Mouse (Mus musculus) forebrain, embryonic 14.5 days (tissue): ENCODE data around the gene Rapgef4. TPM values are rescaled to one million over a fixed set of nuclear protein-coding genes. Genes with fewer than 3 reads are reported as not detected.

Experiments used
- ATAC-seq: fragments of 200-750 bp; cut with Nextera tagmentation; 2 replicates; pipeline ENCODE4 v1.8.0; 2017; ENCODE audit warnings: mild to moderate bottlenecking, moderate library complexity
- DNase-seq: peaks from one replicate; pipeline ENCODE4 v3.0.0-alpha.2; 2015; ENCODE audit warnings: low spot score
- H3K27ac ChIP-seq: fragments of 300-500 bp; sonication (generic); 2 replicates; pipeline ENCODE4 v1.5.1; 2014; ENCODE audit warnings: low read depth, mild to moderate bottlenecking, control low read depth, low read length, moderate library complexity
- H3K27me3 ChIP-seq: fragments of 300-500 bp; sonication (generic); replicated peaks from 2 replicates; pipeline ENCODE4 v1.6.1; 2014; ENCODE audit warnings: low read length, control low read depth, mixed read lengths; ENCODE audit not compliant: control insufficient read depth, insufficient read depth
- H3K36me3 ChIP-seq: fragments of 300-500 bp; sonication (generic); 2 replicates; pipeline ENCODE4 v1.6.1; 2014; ENCODE audit warnings: low read length, control low read depth; ENCODE audit not compliant: control insufficient read depth, insufficient read depth
- H3K4me1 ChIP-seq: fragments of 300-500 bp; sonication (generic); 2 replicates; pipeline ENCODE4 v1.6.1; 2014; ENCODE audit warnings: antibody characterized with exemption, low read length, control low read depth; ENCODE audit not compliant: control insufficient read depth, insufficient read depth
- H3K4me2 ChIP-seq: fragments of 300-500 bp; sonication (generic); 2 replicates; pipeline ENCODE4 v1.6.1; 2014; ENCODE audit warnings: mild to moderate bottlenecking, control low read depth, low read length
- H3K4me3 ChIP-seq: fragments of 300-500 bp; sonication (generic); 2 replicates; pipeline ENCODE4 v1.5.1; 2014; ENCODE audit warnings: low read depth, low read length, control low read depth
- H3K9ac ChIP-seq: fragments of 300-500 bp; sonication (generic); 2 replicates; pipeline ENCODE4 v1.6.1; 2014; ENCODE audit warnings: mild to moderate bottlenecking, low read length, control low read depth, moderate library complexity
- H3K9me3 ChIP-seq: fragments of 300-500 bp; sonication (generic); replicated peaks from 2 replicates; pipeline ENCODE4 v1.6.1; 2016; ENCODE audit warnings: low read length, control low read depth, mixed read lengths; ENCODE audit not compliant: control insufficient read depth
- WGBS: fragments of 180-500 bp; shearing (Covaris S2); extraction: QIAGEN DNeasy Blood & Tissue Kit; methylation state at CpG from one replicate; pipeline ENCODE4 v1.1.7; 2014; 5-methylcytosine and 5-hydroxymethylcytosine counted together
- polyA plus RNA-seq: library from polyadenylated mRNA; unstranded; fragments of >200 nt; fragmentation: Nextera tagmentation; extraction: Ambion mirVana; gene quantifications from 2 replicates; pipeline ENCODE4 v1.2.1, GENCODE M21; 2014

The Rapgef4 gene
- polyA plus RNA-seq, 1 experiment from 2014 or later = 6.2 TPM

GRCm38 (mm10) chr2:72282733-72283132 is 301.7 kb downstream of the Rapgef4 start:
- H3K27me3 ChIP-seq = no peaks in the 10 kb centered on the region; the same call in 1 of the 2 replicates
- no peak overlapping the region for H3K4me3 ChIP-seq
- H3K9ac ChIP-seq = no peak overlapping the region
- H3K4me1 ChIP-seq = no peaks in the 10 kb centered on the region
- H3K36me3 ChIP-seq = no peaks in the 10 kb centered on the region
- 82% methylated on average over 4 of the region's 4 CpGs for WGBS
- H3K27ac ChIP-seq = no peak overlapping the region
- no peaks in the 10 kb centered on the region for H3K9me3 ChIP-seq
- ATAC-seq = no peak
- DNase-seq = no peak
- no peak overlapping the region for H3K4me2 ChIP-seq

DNA sequence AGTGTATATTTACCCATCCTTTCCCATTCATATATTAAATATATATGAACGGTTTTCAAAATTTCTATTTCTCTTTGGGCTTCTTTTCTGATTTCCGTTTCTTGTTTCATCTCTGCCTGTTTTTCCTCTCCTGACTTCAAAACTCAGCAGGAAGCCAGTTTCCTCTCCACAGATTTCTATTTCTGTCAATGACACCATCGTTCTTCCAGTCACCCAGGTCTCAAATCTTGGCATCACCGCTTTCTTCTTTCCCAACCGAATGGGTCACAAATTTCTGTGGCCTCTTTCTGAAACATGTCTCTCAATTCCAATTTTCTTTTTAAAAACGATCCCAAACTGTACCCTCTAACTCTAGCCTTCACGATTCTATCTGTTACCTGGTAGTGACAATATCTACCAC is 303.6 kb downstream of the Rapgef4 start:
- no peak overlapping the region for H3K9ac ChIP-seq
- ATAC-seq (no peak), DNase-seq (no peak)
- no peaks in the 10 kb centered on the region; the same call in 1 of the 2 replicates for H3K27me3 ChIP-seq
- H3K4me1 ChIP-seq = no peaks in the 10 kb centered on the region
- no peak overlapping the region for H3K4me2 ChIP-seq
- no peak overlapping the region for H3K27ac ChIP-seq
- no peaks in the 10 kb centered on the region for H3K9me3 ChIP-seq
- H3K36me3 ChIP-seq = no peaks in the 10 kb centered on the region
- WGBS = 80% methylated on average over 7 of the region's 7 CpGs
- no peak overlapping the region for H3K4me3 ChIP-seq

DNA sequence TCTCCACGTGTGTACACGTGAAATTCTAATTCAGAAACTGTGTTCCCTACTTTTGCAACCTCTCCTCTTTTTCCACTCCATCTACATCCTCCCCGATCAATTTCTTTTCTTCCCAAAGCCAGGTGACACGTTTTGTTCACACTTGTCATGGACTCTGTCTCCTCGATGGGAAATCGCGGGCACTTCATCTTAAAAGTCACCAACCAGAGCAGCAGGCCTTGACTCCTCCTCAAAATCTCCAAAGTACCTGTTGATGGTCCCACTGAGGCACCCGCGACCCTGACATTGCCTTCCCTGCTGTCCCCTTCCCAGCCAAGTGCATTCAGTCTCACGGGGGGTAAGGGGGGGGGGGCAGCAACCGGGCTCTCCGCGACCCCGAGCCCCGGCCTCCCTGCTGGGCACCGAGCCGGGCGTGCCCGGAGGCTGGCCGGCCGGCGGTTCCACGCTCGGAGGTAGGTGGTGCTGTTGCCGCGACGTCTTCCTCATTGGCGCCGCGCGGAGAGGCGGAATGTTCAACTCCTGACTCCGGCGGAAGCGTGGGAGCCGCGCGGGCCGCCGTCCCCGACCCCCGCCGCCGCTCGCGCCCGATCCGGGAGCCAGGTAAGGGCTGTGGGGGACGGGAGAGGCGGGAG is 304.3 kb downstream of the Rapgef4 start, which contains the start of gene Map3k20:
TSS of gene Map3k20 (plus strand) at position 382 of the 632 bp plus-strand sequence.
- DNase-seq (peak; percentile 70), ATAC-seq (peak; percentile 73)
- Histone ChIP-seq H3K4me2 (peak within 1 kb of the TSS; percentile 98), H3K9me3 (no peaks in the 10 kb centered on the region), H3K9ac (peak within 1 kb of the TSS; percentile 84), H3K27me3 (no peaks in the 10 kb centered on the region; the same call in 1 of the 2 replicates), H3K27ac (no peak within 1 kb of the TSS), H3K4me1 (no peaks in the 10 kb centered on the region), H3K4me3 (peak within 1 kb of the TSS; percentile 74), H3K36me3 (no peaks in the 10 kb centered on the region)
- WGBS = 2% methylated on average over 50 of the region's 50 CpGs

DNA sequence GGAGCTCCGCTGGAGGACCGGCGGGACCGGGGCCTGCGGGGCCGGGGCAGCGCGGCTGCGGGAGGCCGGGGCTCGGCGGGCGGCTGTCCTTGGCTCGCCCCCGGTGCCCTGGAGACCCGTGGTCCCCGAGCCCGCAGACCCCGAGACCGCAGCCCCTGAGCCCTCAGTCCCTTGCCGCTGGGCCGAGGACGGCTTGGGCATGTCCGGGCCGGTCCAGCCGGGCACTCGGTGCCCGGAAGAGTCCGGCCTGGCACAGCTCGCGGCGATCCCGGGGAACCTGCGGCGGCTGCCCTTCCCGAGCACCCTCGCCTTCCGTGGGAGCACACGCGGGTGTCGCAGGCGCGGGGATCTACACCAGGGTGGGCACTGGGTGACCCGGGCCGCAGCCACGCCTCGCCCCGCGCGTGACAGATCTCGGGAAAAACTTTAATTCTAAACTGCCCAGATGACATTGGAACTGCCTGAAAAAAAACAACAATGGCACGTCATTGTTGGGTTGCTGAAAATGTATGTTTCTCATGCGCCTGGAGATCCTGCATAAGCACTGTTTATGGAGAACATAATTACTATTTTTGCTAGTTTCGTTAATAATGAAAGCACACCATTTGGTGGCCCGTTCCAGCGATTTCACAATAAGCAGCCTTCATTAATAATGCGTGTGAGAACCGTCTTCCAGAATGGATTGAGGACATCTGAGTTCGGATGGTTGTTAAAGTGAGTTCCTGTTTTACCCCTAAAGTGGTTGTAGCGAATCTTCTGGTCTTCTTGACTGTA is 305.0 kb downstream of the Rapgef4 start:
- DNase-seq (peak; percentile 25), ATAC-seq (peak; percentile 69)
- Histone ChIP-seq H3K4me2 (peak overlapping the region; percentile 98), H3K9ac (peak overlapping the region; percentile 84), H3K36me3 (no peaks in the 10 kb centered on the region), H3K4me3 (peak overlapping the region; percentile 74), H3K4me1 (no peaks in the 10 kb centered on the region), H3K27ac (no peak overlapping the region), H3K27me3 (no peaks in the 10 kb centered on the region; the same call in 1 of the 2 replicates), H3K9me3 (no peaks in the 10 kb centered on the region)
- WGBS = 2% methylated on average over 53 of the region's 60 CpGs

GRCm38 (mm10) chr2:72287142-72287541 is 306.1 kb downstream of the Rapgef4 start:
- Histone ChIP-seq H3K4me3 (no peak overlapping the region), H3K4me1 (no peaks in the 10 kb centered on the region), H3K27ac (no peak overlapping the region), H3K36me3 (no peaks in the 10 kb centered on the region), H3K9ac (no peak overlapping the region), H3K9me3 (no peaks in the 10 kb centered on the region), H3K27me3 (no peaks in the 10 kb centered on the region; the same call in 1 of the 2 replicates), H3K4me2 (0 out of 2 replicates have a peak overlapping the region, but pooled peaks have one; percentile 5)
- ATAC-seq (no peak), DNase-seq (peak; percentile 25)
- WGBS = 63% methylated on average over 4 of the region's 4 CpGs

DNA sequence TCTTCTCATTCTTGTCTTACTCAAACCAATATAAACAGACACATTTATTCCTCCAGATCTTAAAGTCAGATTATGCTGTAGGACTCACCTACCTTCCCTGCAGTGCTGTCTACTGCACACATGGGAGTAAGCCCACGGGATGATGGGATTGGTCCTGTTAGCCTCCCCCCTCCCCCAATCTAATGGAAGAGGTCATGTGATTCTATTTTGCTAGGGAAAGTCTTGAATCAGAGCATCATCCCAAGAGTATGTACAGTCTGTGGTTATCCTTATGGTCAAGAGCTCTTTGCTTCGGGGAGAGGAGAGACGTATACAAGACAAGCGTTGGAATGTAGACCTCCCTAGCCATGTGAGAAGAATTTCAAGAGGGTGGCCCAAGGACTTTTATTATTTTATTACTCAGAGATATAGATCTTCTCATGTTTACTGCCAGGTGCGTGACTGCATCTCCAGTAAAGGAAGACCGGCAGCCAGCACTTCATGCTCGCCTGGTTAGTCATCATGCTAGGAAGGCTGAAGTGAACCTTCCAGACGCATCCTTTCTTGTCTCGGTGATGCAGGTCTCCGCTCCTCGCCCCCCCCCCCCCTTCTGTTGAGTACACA is 308.0 kb downstream of the Rapgef4 start:
- DNase-seq (no peak), ATAC-seq (no peak)
- no peaks in the 10 kb centered on the region for H3K9me3 ChIP-seq
- H3K4me2 ChIP-seq = no peak overlapping the region
- no peaks in the 10 kb centered on the region for H3K36me3 ChIP-seq
- H3K27me3 ChIP-seq = no peaks in the 10 kb centered on the region; the same call in 1 of the 2 replicates
- H3K4me1 ChIP-seq = no peaks in the 10 kb centered on the region
- no peak overlapping the region for H3K27ac ChIP-seq
- H3K9ac ChIP-seq = no peak overlapping the region
- 84% methylated on average over 11 of the region's 11 CpGs for WGBS
- H3K4me3 ChIP-seq = no peak overlapping the region

DNA sequence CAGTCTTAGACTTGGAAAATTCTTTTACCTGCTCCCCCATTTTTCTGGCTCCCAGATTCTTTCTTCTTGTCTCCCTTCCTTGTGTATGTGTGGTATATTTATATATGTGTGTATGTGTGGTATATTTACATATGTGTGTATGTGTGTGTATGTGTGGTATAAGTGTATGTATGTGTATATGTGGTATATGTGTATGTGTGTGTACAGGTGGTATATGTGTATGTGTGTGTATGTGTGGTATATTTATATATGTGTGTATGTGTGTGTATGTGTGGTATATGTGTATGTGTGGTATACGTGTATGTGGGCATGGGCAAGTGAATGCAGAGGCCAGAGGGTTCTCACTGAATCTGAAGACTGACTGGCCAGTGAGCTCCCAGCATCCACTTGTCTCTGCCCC is 310.1 kb downstream of the Rapgef4 start:
- H3K9ac ChIP-seq = no peak overlapping the region
- 78% methylated on average over 1 of the region's 1 CpGs for WGBS
- no peaks in the 10 kb centered on the region for H3K9me3 ChIP-seq
- no peaks in the 10 kb centered on the region for H3K4me1 ChIP-seq
- no peak overlapping the region for H3K27ac ChIP-seq
- no peak overlapping the region for H3K4me3 ChIP-seq
- no peaks in the 10 kb centered on the region for H3K27me3 ChIP-seq
- DNase-seq (no peak), ATAC-seq (no peak)
- no peak overlapping the region for H3K4me2 ChIP-seq
- H3K36me3 ChIP-seq = no peaks in the 10 kb centered on the region

DNA sequence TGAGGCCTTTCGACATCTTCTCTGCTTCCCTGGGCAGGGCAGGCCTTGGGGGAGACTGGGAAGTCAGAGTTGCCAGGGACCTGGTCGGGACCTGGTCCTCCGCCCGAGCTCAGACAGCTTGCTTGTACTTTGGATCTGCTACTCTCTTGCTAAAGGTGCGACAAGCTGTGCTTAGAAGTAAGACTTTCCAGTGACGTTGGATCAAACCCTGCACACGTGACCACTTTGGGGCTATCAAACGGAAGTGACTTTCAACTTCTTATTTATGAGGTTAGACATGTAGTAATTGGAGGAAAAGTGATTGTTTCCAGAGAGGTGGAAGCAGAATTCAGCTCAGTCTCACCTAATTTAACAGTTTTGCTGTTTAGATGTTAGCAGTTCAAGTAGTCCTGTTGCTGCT is 311.5 kb downstream of the Rapgef4 start:
- H3K27me3 ChIP-seq = no peaks in the 10 kb centered on the region
- H3K9me3 ChIP-seq = no peaks in the 10 kb centered on the region
- no peak overlapping the region for H3K9ac ChIP-seq
- no peaks in the 10 kb centered on the region for H3K4me1 ChIP-seq
- H3K4me3 ChIP-seq = no peak overlapping the region
- no peaks in the 10 kb centered on the region for H3K36me3 ChIP-seq
- 94% methylated on average over 8 of the region's 8 CpGs for WGBS
- H3K27ac ChIP-seq = no peak overlapping the region
- no peak overlapping the region for H3K4me2 ChIP-seq
- DNase-seq (no peak), ATAC-seq (no peak)
